Mouse (Mus musculus): ENCODE measurements around the gene Aipl1.

Aipl1 gene

GRCm38 (mm10) chr11:72037409-72037808 lies at the start of gene Aipl1:
Gene Aipl1, minus strand, starts transcription at chr11:72037509.
- no peak for DNase-seq (ENCODE audit: low spot score)

DNA sequence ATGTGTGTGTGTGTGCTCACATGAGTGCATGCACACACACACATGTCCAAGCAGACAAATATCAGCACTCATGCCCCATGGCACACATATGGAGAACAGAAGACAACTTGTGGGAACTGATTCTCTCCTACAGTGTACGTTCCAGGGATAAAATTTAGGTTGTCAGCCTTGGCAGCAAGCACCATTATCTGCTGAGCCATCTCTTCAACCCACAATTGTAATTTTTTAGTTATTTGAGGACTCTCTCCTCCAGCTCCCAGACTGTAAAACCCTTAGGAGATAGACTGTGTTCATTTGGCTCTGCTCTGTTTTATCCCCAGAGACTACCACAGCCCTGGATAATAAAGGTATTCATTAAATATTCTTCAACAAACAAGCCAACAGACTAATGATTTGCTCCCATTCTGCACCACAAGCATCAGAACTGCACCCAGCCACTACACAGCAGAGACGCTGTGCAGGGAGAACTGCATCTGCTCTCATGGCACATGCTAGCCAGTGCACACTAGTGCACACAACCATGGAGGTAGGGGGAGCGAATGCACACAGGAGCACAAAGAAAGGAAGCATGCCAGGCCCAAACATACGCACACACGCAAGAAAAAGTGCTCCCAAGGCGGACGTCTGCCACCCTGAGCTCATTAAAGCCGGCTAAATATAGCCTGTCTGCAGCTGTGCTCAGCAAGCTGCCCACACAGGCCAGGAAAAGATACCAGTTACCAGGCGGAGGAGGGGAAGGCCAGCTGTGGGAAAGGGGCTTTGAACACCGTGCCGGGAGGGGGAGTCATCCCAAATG lies 49.1 kb upstream of the Aipl1 start:
- DNase-seq (ENCODE audit: low spot score), result peak; percentile 36

DNA sequence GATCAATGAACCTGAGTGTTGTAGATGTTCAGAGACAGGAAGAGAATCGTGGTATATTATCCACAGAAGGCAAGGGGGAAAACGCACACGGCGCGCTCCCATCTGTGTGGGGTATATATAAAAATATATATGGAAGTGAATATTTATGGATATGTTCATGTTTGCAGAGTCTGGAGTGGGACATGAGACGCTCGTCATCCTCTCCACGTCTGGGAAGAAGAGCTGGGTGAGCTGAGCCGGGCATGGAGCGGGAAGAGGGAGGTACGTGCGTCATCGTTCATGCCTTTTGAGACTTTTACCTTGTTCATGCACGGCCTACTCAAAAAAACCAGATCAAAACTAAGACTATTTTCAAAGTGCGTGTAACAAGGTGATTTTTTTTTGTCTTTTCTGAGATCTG lies 47.0 kb upstream of the Aipl1 start:
- DNase-seq (ENCODE audit: low spot score), result no peak

GRCm38 (mm10) chr11:72082601-72083000 lies 45.3 kb upstream of the Aipl1 start:
- no peak for DNase-seq (ENCODE audit: low spot score)

DNA sequence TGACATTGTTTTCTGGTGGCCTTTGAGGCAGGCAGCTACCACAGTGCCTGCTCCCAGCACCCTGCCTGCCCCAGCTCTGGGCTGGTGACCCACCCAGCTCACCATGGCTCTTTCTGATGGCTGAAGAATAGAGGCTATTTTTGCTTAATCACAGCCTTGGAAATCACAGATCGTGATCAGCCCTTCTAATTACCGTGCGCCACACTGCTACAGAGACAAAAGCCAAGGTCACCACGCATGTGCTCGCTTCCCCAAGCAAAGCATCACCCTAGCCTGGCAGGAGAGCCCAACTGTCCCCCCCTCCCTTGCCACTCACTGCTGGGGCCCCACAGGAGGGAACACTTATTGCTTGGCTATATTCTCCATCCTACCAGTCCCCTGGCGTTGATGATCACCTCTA lies 43.2 kb upstream of the Aipl1 start:
- DNase-seq (ENCODE audit: low spot score), result no peak

DNA sequence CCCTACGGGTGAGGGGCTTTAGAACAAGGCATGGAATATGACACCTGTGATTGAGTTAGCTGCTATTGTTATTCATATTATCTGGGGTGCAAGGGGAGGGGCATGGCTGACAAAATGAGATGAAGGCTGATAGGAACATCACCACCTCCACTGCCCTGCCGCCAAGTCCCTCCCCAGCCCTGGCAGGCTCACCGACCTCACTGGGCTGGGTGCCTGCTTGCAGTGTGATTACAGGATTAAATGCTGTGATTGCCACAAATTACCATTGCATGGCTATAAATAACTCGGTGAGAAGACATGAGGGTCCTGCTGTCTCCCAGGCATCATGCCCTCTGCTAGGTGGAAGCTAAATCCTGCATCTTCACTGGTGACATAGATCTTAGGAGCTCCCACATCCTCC lies 41.3 kb upstream of the Aipl1 start:
- no peak for DNase-seq (ENCODE audit: low spot score)

DNA sequence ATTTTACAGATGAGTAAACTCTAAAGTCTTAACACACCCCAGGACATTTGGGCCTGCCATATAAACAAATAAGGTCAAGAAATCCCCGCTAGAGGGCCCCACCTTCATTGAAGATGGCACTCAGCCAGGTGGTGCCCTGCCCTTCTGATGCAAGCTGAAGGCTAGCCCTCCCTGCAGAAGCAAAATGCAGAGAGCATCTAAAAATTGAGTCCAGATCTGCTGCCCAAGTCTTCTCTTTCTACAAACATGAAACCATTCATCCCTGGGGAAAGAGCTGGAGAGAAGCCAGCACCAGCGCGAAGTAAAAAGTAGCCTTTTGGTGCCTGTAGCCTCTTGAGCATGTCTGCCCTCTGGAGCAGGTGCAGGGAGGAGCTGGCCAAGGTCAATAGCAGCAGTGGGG lies 40.7 kb upstream of the Aipl1 start:
- DNase-seq (ENCODE audit: low spot score), result no peak

GRCm38 (mm10) chr11:72074230-72074629 lies 36.9 kb upstream of the Aipl1 start:
- no peak for DNase-seq (ENCODE audit: low spot score)

- DNase-seq (ENCODE audit: low spot score), result no peak
Measured at GRCm38 (mm10) chr11:72072331-72072905, 35.1 kb upstream of the Aipl1 start.

DNA sequence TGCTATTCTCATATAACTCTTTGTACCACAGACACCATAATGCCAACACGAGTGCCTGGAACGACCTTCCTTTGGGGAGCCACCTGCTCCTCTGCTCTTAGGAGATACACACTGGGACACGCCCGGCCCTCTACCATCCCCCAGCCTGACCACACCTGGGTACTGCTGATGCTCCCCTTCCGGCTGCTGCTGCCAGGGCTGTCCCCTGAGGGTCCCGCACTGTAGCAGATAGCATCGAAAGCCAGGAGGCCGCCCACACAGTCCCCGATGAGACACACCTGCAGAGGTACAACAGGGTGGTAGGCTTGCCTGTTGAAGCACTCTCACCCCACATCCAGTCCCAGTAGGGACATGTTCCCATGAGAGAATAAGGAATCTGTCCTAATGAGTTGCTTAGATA lies 33.4 kb upstream of the Aipl1 start:
- DNase-seq (ENCODE audit: low spot score), result no peak

DNA sequence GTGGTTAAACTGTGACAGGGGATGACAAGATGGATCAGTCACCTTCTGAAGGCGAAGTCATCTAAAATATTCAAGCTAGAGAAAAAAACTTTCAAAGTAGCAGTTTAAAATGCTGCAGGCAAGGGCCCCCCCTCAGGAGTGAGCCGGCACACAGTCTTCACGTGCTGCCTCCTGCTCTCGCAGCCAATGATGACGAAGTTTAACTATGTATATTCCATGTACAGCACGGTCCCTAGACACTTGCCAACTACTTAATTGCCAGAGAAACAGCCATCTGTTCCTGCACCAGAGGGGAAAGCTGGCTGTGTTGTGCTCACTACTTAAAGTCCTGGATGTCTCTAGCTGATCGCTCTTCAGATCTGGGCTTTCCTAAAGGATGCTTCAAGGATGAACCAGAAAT lies 30.7 kb upstream of the Aipl1 start:
- peak; percentile 33 for DNase-seq (ENCODE audit: low spot score)

DNA sequence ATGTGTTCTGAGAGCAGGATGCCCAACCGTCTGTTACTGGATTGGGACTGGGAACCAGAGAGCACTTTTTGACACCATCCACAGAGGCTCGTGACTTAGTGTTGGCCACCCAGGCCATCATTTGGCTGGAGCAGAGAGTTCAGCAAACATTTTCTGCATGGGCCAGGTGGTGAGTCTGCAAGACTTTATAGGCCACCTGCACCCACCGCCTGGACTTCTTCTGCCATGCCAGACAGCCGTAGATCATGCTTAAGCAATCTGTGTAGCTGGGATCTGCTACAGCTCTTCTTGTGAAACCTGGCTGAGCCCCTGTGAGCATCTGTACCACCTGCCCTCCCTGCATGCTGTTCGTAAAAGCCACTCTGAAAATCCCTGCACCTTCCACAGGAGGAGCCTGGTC lies 30.0 kb upstream of the Aipl1 start:
- no peak for DNase-seq (ENCODE audit: low spot score)

DNA sequence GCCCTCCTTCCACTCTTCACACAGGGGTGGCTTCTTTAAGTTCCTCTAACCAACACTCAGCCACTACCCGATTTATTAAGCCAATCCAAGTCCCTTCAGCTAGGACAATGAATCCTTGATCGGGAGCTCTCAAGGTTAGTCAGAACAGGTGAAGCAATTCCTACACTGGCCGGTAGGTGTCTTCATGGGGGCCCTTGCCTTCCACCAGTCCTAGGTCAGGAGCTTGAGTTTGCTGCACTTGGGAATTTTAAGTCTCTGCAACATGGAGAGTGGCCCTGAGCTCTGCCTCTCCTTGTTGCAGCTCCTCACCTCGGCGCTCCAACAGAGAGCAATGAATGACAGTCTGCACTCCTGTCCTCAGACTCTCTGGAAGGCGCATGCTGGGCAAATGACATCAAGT lies 29.0 kb upstream of the Aipl1 start:
- DNase-seq (ENCODE audit: low spot score), result no peak

- DNase-seq (ENCODE audit: low spot score), result no peak
Measured at GRCm38 (mm10) chr11:72065103-72065502, 27.8 kb upstream of the Aipl1 start.

GRCm38 (mm10) chr11:72064414-72064813 lies 27.1 kb upstream of the Aipl1 start:
- DNase-seq (ENCODE audit: low spot score), result no peak

DNA sequence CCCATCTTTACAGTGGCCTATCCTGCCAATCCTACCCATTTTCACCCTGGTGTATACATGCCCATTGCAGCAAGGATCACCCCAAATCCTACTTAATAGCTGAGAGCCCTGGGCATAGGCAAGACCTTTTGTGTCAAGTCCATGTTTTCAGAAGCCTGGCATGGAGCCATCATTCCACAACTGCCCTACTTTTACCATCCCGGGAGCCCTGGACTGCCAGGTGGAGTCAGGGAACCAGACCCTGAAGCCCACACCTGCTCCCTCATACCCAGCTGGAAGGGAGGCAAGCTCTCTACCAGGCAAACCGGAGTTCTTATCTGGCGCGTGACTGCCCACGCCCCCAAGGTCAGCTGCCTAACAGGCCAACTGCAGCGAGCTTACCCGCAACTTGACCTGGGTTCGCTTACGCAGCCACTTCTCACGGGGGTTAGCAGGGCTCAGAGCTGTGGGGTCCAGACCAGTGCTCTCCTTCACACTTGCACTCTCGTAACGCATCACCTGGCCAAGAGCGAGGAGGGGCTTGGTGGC lies 23.8 kb upstream of the Aipl1 start:
- DNase-seq (ENCODE audit: low spot score), result no peak

DNA sequence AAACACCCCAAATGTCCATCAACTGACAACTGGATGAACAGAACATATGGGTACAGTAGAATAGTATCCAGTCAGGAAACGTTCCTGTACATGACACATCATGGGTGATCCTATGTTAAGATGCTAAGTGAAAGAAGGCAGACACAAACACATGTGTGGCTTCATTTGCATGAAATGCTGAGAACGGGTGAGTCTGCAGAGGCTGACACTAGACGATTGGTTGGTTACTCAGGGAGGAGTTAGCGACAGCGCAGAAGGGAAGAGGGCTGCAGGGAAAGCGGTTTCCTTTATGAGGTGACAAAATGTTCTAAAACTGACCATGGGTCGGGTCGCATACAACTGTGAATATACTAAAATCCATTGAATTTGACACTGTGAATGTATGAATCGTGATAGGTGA lies 23.1 kb upstream of the Aipl1 start:
- DNase-seq (ENCODE audit: low spot score), result no peak

GRCm38 (mm10) chr11:72057166-72057565 lies 19.9 kb upstream of the Aipl1 start:
- no peak for DNase-seq (ENCODE audit: low spot score)

GRCm38 (mm10) chr11:72055176-72055575 lies 17.9 kb upstream of the Aipl1 start:
- DNase-seq (ENCODE audit: low spot score), result no peak

GRCm38 (mm10) chr11:72052636-72053035 lies 15.3 kb upstream of the Aipl1 start:
- DNase-seq (ENCODE audit: low spot score), result peak; percentile 80

- no peak for DNase-seq (ENCODE audit: low spot score)
Measured at GRCm38 (mm10) chr11:72052221-72052620, 14.9 kb upstream of the Aipl1 start.

- no peak for DNase-seq (ENCODE audit: low spot score)
Measured at GRCm38 (mm10) chr11:72050895-72051858, 13.9 kb upstream of the Aipl1 start.

Data from layer of hippocampus, adult 9-10 months (tissue).